Mouse (Mus musculus) liver, embryonic 15.5 days (tissue): Measurements from ENCODE around the gene Btnl2. TPM values are rescaled to one million over a fixed set of nuclear protein-coding genes. Genes with fewer than 3 reads are reported as not detected.
A peak's percentile ranks its signal among the peaks of the same experiment; 100 is the strongest.

ENCODE experiments used
- ATAC-seq: fragments of 200-750 bp; cut with Nextera tagmentation; 2 replicates; pipeline ENCODE4 v1.8.0; 2017; ENCODE audit warnings: moderate number of reproducible peaks, mild to moderate bottlenecking, moderate library complexity; ENCODE audit not compliant: insufficient read depth
- H3K27ac ChIP-seq: fragments of 300-500 bp; sonication (generic); replicated peaks from 2 replicates; pipeline ENCODE4 v1.5.1; 2015; ENCODE audit warnings: mild to moderate bottlenecking, inconsistent platforms
- H3K27me3 ChIP-seq: fragments of 300-500 bp; sonication (generic); 2 replicates; pipeline ENCODE4 v1.6.1; 2015; ENCODE audit warnings: mild to moderate bottlenecking, inconsistent platforms
- H3K36me3 ChIP-seq: fragments of 300-500 bp; sonication (generic); replicated peaks from 2 replicates; pipeline ENCODE4 v1.6.1; 2015; ENCODE audit warnings: moderate library complexity, mild to moderate bottlenecking, inconsistent platforms
- H3K4me1 ChIP-seq: fragments of 300-500 bp; sonication (generic); replicated peaks from 2 replicates; pipeline ENCODE4 v1.6.1; 2015; ENCODE audit warnings: inconsistent platforms
- H3K4me2 ChIP-seq: fragments of 300-500 bp; sonication (generic); 2 replicates; pipeline ENCODE4 v1.6.1; 2015; ENCODE audit warnings: moderate library complexity, mild to moderate bottlenecking, inconsistent platforms
- H3K4me3 ChIP-seq: fragments of 300-500 bp; sonication (generic); replicated peaks from 2 replicates; pipeline ENCODE4 v1.5.1; 2015; ENCODE audit warnings: mild to moderate bottlenecking, inconsistent platforms
- H3K9ac ChIP-seq: fragments of 300-500 bp; sonication (generic); 2 replicates; pipeline ENCODE4 v1.6.1; 2015; ENCODE audit warnings: moderate library complexity, mild to moderate bottlenecking, inconsistent platforms
- H3K9me3 ChIP-seq: fragments of 300-500 bp; sonication (generic); replicated peaks from 2 replicates; pipeline ENCODE4 v1.6.1; 2016; ENCODE audit warnings: inconsistent platforms
- WGBS: fragments of 180-500 bp; shearing (Covaris S2); methylation state at CpG from one replicate; pipeline ENCODE4 v1.1.7; 2015; ENCODE audit warnings: mixed read lengths; ENCODE audit not compliant: insufficient replicate concordance; 5-methylcytosine and 5-hydroxymethylcytosine counted together
- polyA plus RNA-seq: library from polyadenylated mRNA; unstranded; fragments of >200 nt; fragmentation: Nextera tagmentation; extraction: Ambion mirVana; gene quantifications from 2 replicates; pipeline ENCODE4 v1.2.1, GENCODE M21; 2015

The Btnl2 gene
- polyA plus RNA-seq, 1 experiment from 2014 or later: 0.03 TPM

DNA sequence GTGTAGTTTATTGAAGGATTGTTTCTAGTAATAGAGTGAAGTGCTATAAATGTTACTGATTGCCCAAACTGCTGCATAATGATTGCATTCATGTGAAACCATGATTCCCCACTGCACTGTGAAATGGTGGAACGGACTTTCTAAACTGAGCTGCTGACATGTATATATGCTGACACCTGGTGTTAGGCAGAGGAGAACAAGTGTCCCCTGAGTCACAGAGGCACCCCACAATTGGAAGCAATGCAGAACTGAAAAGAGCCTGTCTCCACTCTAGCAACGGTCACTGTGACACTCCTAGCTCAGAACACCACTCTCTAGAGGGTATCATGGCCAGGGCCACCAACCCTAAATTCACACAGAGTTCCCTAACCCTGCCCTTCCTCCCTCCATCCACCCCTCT, 24.1 kb downstream of the Btnl2 start:
- Histone ChIP-seq H3K4me3 (no peak overlapping the region), H3K27ac (no peak overlapping the region), H3K9ac (no peak overlapping the region), H3K4me2 (no peak overlapping the region), H3K36me3 (no peaks in the 10 kb centered on the region), H3K4me1 (no peaks in the 10 kb centered on the region), H3K27me3 (no peaks in the 10 kb centered on the region), H3K9me3 (no peaks in the 10 kb centered on the region)
- WGBS: 60% methylated on average over 2 of the region's 2 CpGs
- no peak for ATAC-seq

GRCm38 (mm10) chr17:34379451-34379850, 24.8 kb downstream of the Btnl2 start:
- no peak overlapping the region for H3K4me3 ChIP-seq
- no peak overlapping the region for H3K4me2 ChIP-seq
- H3K27ac ChIP-seq: no peak overlapping the region
- no peak for ATAC-seq
- H3K9me3 ChIP-seq: no peaks in the 10 kb centered on the region
- WGBS: 76% methylated on average over 7 of the region's 7 CpGs
- H3K36me3 ChIP-seq: no peaks in the 10 kb centered on the region
- no peak overlapping the region for H3K9ac ChIP-seq
- no peaks in the 10 kb centered on the region for H3K4me1 ChIP-seq
- no peaks in the 10 kb centered on the region for H3K27me3 ChIP-seq

GRCm38 (mm10) chr17:34381876-34382275, 27.3 kb downstream of the Btnl2 start:
- no peak overlapping the region for H3K9ac ChIP-seq
- H3K27ac ChIP-seq: no peak overlapping the region
- no peak overlapping the region for H3K4me3 ChIP-seq
- H3K4me1 ChIP-seq: no peaks in the 10 kb centered on the region
- no peak overlapping the region for H3K4me2 ChIP-seq
- no peaks in the 10 kb centered on the region for H3K36me3 ChIP-seq
- no peaks in the 10 kb centered on the region for H3K27me3 ChIP-seq
- ATAC-seq: no peak
- WGBS: 60% methylated on average over 11 of the region's 11 CpGs
- no peaks in the 10 kb centered on the region for H3K9me3 ChIP-seq

- Histone ChIP-seq H3K4me3 (no peak overlapping the region), H3K4me1 (no peaks in the 10 kb centered on the region), H3K9me3 (no peaks in the 10 kb centered on the region), H3K36me3 (no peaks in the 10 kb centered on the region), H3K9ac (no peak overlapping the region), H3K4me2 (no peak overlapping the region), H3K27me3 (no peaks in the 10 kb centered on the region), H3K27ac (no peak overlapping the region)
- 68% methylated on average over 7 of the region's 7 CpGs for WGBS
- no peak for ATAC-seq
Measured at GRCm38 (mm10) chr17:34383212-34383611, 28.6 kb downstream of the Btnl2 start.

- Histone ChIP-seq H3K36me3 (no peaks in the 10 kb centered on the region), H3K9ac (no peak overlapping the region), H3K27ac (no peak overlapping the region), H3K9me3 (no peaks in the 10 kb centered on the region), H3K4me1 (no peaks in the 10 kb centered on the region), H3K4me2 (no peak overlapping the region), H3K27me3 (0 out of 2 replicates have a peak, but pooled peaks cover 3% of the 10 kb centered on the region), H3K4me3 (no peak overlapping the region)
- WGBS: 53% methylated on average over 3 of the region's 3 CpGs
- ATAC-seq: no peak
Measured at GRCm38 (mm10) chr17:34384699-34385098, 30.1 kb downstream of the Btnl2 start.

- H3K9ac ChIP-seq: no peak overlapping the region
- no peak overlapping the region for H3K4me3 ChIP-seq
- H3K36me3 ChIP-seq: no peaks in the 10 kb centered on the region
- H3K27ac ChIP-seq: no peak overlapping the region
- no peak for ATAC-seq
- peaks cover 10% of the 10 kb centered on the region for H3K27me3 ChIP-seq
- no peaks in the 10 kb centered on the region for H3K9me3 ChIP-seq
- H3K4me2 ChIP-seq: no peak overlapping the region
- no peaks in the 10 kb centered on the region for H3K4me1 ChIP-seq
- 15% methylated on average over 2 of the region's 2 CpGs for WGBS
Measured at GRCm38 (mm10) chr17:34386656-34387055, 32.0 kb downstream of the Btnl2 start.

- 20% methylated on average over 4 of the region's 4 CpGs for WGBS
- peaks cover 20% of the 10 kb centered on the region for H3K27me3 ChIP-seq
Measured at GRCm38 (mm10) chr17:34388513-34388912, 33.9 kb downstream of the Btnl2 start.

DNA sequence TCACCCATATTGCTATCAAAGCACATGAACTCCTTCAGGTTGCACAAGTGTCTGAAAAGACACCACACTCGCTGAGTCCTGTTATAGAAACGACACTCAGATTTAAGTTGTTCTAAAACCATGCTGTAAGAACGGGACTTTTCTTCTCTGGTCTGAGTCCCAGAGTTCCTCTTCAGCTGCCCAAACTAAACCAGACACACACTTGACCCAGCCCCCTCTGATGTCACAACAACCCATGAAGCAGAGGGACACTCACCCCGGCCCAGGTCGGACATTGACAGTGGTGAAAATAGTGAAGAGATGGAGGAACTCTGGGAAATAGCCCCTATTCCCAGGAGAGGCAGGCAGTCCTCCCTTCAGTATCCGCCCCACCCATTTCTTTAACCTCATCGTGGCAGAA, 36.9 kb downstream of the Btnl2 start:
- Histone ChIP-seq H3K9me3 (no peaks in the 10 kb centered on the region), H3K27ac (no peak overlapping the region), H3K9ac (no peak overlapping the region), H3K27me3 (peaks cover 20% of the 10 kb centered on the region), H3K36me3 (no peaks in the 10 kb centered on the region), H3K4me1 (no peaks in the 10 kb centered on the region), H3K4me3 (no peak overlapping the region), H3K4me2 (no peak overlapping the region)
- 33% methylated on average over 7 of the region's 7 CpGs for WGBS
- ATAC-seq: no peak

More at GRCm38 (mm10) chr17:34388513-34388912, 33.9 kb downstream of the Btnl2 start:
- Histone ChIP-seq H3K4me3 (no peak overlapping the region), H3K4me1 (no peaks in the 10 kb centered on the region), H3K9ac (no peak overlapping the region), H3K27ac (no peak overlapping the region), H3K9me3 (no peaks in the 10 kb centered on the region), H3K4me2 (no peak overlapping the region), H3K36me3 (no peaks in the 10 kb centered on the region)
- ATAC-seq: no peak

DNA sequence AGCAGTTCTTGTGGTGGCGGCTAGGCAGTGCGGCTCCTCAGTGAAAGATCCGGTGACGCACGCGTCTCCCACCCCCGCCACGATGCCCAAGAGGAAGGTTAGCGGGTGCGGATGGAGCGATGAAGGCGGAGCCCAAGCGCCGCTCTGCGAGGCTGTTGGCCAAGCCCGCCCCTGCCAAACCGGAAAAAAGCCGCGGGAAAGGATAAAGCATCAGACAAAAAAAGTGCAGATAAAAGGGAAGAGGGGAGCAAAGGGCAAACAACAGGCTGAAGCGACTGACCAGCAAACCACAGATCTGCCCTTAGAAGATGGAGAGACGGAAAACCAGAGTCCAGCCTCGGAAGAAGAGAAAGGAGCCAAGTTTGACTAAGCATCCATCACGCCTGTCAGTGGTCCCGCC, 37.7 kb downstream of the Btnl2 start:
- 1% methylated on average over 24 of the region's 24 CpGs for WGBS
- no peaks in the 10 kb centered on the region for H3K4me1 ChIP-seq
- no peaks in the 10 kb centered on the region for H3K9me3 ChIP-seq
- no peaks in the 10 kb centered on the region for H3K36me3 ChIP-seq
- no peak for ATAC-seq
- no peak overlapping the region for H3K9ac ChIP-seq
- H3K4me3 ChIP-seq: 0 out of 2 replicates have a peak overlapping the region, but pooled peaks have one; percentile 5
- H3K27me3 ChIP-seq: peaks cover 20% of the 10 kb centered on the region
- H3K27ac ChIP-seq: no peak overlapping the region
- peak overlapping the region; percentile 49 for H3K4me2 ChIP-seq

GRCm38 (mm10) chr17:34397357-34397756, 42.7 kb downstream of the Btnl2 start:
- H3K27ac ChIP-seq: no peak overlapping the region
- no peak overlapping the region for H3K4me3 ChIP-seq
- H3K27me3 ChIP-seq: peaks cover 25% of the 10 kb centered on the region
- H3K9ac ChIP-seq: no peak overlapping the region
- no peaks in the 10 kb centered on the region for H3K9me3 ChIP-seq
- H3K4me1 ChIP-seq: 0 out of 2 replicates have a peak, but pooled peaks cover 4% of the 10 kb centered on the region
- no peak for ATAC-seq
- no peaks in the 10 kb centered on the region for H3K36me3 ChIP-seq
- no peak overlapping the region for H3K4me2 ChIP-seq
- 52% methylated on average over 5 of the region's 5 CpGs for WGBS

DNA sequence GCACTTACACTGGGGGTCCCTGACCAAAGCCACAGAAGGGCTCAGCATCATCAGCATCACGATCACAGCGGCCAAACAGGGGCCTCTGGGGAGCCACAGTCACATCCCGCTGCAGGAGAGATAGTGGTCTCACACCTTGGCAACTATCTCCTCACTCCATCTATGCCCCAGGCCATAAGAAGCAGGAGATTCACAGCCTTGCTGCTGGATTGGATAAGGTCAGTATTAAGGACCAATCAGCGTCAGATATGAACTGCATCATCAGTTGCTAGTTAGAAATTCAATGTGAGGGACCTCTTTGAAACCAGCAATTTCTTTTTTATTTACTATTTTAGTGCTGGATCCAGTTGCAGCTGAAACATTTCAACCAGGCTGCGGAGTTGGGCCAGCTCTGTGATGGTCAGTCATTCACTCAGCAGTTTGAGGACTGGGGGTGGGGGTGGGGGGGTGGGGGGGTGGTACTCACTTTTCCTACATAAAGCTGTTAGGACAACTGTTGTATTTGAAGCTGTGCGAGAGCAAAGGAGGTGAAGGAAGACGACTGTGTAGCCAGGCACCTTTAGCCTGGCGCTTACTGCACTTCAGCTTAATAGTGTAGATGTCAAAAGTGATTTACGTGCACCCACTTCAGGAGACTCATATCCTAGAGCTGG, 43.6 kb downstream of the Btnl2 start:
- Histone ChIP-seq H3K27me3 (peaks cover 23% of the 10 kb centered on the region), H3K27ac (no peak overlapping the region), H3K4me2 (peak overlapping the region; percentile 74), H3K36me3 (no peaks in the 10 kb centered on the region), H3K9ac (no peak overlapping the region), H3K9me3 (no peaks in the 10 kb centered on the region), H3K4me3 (peak overlapping the region; percentile 50), H3K4me1 (0 out of 2 replicates have a peak, but pooled peaks cover 4% of the 10 kb centered on the region)
- 8% methylated on average over 9 of the region's 9 CpGs for WGBS
- ATAC-seq: no peak
